Mouse (Mus musculus) frontal cortex, adult 2 months (tissue): ENCODE results near the gene Ppp1r12c. TPM values are rescaled to one million over a fixed set of nuclear protein-coding genes. Genes with fewer than 3 reads are reported as not detected.
A peak's percentile ranks its signal among the peaks of the same experiment; 100 is the strongest.

ENCODE experiments used
- DNase-seq, 2 experiments: peaks; one replicate each; pipeline ENCODE4 v3.0.0; 2022; ENCODE audit warnings: low spot score in 1 of 2; ENCODE audit errors: extremely low spot score in 1 of 2
- polyA plus RNA-seq: library from polyadenylated mRNA; depleted of rRNA; stranded (reverse); fragments of >200 nt; gene quantifications from 2 replicates; pipeline ENCODE4 v1.2.3, GENCODE M21; 2012

Gene Ppp1r12c
- polyA plus RNA-seq, 1 experiment, result 135 TPM

GRCm38 (mm10) chr7:4493991-4494390 is 7.5 kb downstream of the Ppp1r12c start:
- DNase-seq, result no peak

GRCm38 (mm10) chr7:4492284-4493224 is 8.9 kb downstream of the Ppp1r12c start:
- DNase-seq, result no peak

- no peak for DNase-seq
Observed at GRCm38 (mm10) chr7:4491308-4491707, 10.2 kb downstream of the Ppp1r12c start.

- DNase-seq, result no peak
Observed at GRCm38 (mm10) chr7:4482281-4482680, 19.2 kb downstream of the Ppp1r12c start.

GRCm38 (mm10) chr7:4479674-4480073 is 21.8 kb downstream of the Ppp1r12c start:
- peak in 1 of 2 experiments; percentile 65 for DNase-seq

GRCm38 (mm10) chr7:4478796-4479291 is 22.6 kb downstream of the Ppp1r12c start:
- DNase-seq, result no peak

- DNase-seq, result peak; percentile 57 to 74
Observed at GRCm38 (mm10) chr7:4478021-4478795, 23.3 kb downstream of the Ppp1r12c start.

- no peak for DNase-seq
Observed at GRCm38 (mm10) chr7:4473940-4474339, 27.5 kb downstream of the Ppp1r12c start.

- peak; percentile 58 to 93 for DNase-seq
Observed at GRCm38 (mm10) chr7:4471179-4471555, 30.3 kb downstream of the Ppp1r12c start.

- peak in 1 of 2 experiments; percentile 72 for DNase-seq
Observed at GRCm38 (mm10) chr7:4470275-4471178, 31.0 kb downstream of the Ppp1r12c start.

GRCm38 (mm10) chr7:4467801-4468200 is 33.7 kb downstream of the Ppp1r12c start:
- DNase-seq, result no peak

- no peak for DNase-seq
Observed at GRCm38 (mm10) chr7:4464194-4464824, 37.2 kb downstream of the Ppp1r12c start.

- no peak for DNase-seq
Observed at GRCm38 (mm10) chr7:4460576-4461434, 40.7 kb downstream of the Ppp1r12c start, which contains the start of gene Eps8l1. Gene Eps8l1, plus strand, starts transcription at chr7:4460674.

- DNase-seq, result no peak
Observed at GRCm38 (mm10) chr7:4452644-4453043, 48.8 kb downstream of the Ppp1r12c start.

- DNase-seq, result no peak
Observed at GRCm38 (mm10) chr7:4449211-4449610, 52.3 kb downstream of the Ppp1r12c start.

- DNase-seq, result no peak
Observed at GRCm38 (mm10) chr7:4448439-4448838, 53.0 kb downstream of the Ppp1r12c start.

GRCm38 (mm10) chr7:4447138-4447537 is 54.3 kb downstream of the Ppp1r12c start:
- no peak for DNase-seq

- DNase-seq, result peak; percentile 90 to 93
Observed at GRCm38 (mm10) chr7:4445216-4445791, 56.2 kb downstream of the Ppp1r12c start, which contains the start of gene Rdh13. Gene Rdh13, minus strand, starts transcription at chr7:4445649.
